Mouse (Mus musculus) megakaryocyte, embryonic 14.5 days (primary cell): ENCODE data around the gene Oxld1. TPM values are rescaled to one million over a fixed set of nuclear protein-coding genes. Genes with fewer than 3 reads are reported as not detected.

ENCODE experiments used
- H3K27me3 ChIP-seq: replicated peaks from 2 replicates; pipeline ENCODE3; 2012; ENCODE audit warnings: inconsistent platforms
- H3K36me3 ChIP-seq: replicated peaks from 2 replicates; pipeline ENCODE3; 2012; ENCODE audit warnings: low read length, inconsistent platforms, mixed read lengths
- H3K4me1 ChIP-seq: 2 replicates; pipeline ENCODE4 v1.6.1; 2012; ENCODE audit warnings: inconsistent platforms
- H3K4me3 ChIP-seq: replicated peaks from 2 replicates; pipeline ENCODE3; 2012; ENCODE audit warnings: moderate library complexity, mild to moderate bottlenecking, inconsistent platforms
- H3K9me3 ChIP-seq: 2 replicates; pipeline ENCODE4 v1.6.1; 2012; ENCODE audit warnings: inconsistent platforms
- FLI1 ChIP-seq: IDR thresholded peaks from 2 replicates; pipeline ENCODE4 v1.6.1; 2012; ENCODE audit warnings: low read length, inconsistent platforms, mixed read lengths
- GATA1 ChIP-seq: IDR thresholded peaks from 3 replicates; pipeline ENCODE4 v1.6.1; 2012; ENCODE audit warnings: mixed read lengths, low read length, inconsistent platforms, borderline replicate concordance
- polyA plus RNA-seq: library from polyadenylated mRNA; stranded (reverse); fragments of >175 nt; gene quantifications from 2 replicates; pipeline ENCODE4 v1.2.3, GENCODE M21; 2012; ENCODE audit warnings: low replicate concordance; ENCODE audit not compliant: insufficient read depth

Gene Oxld1
- polyA plus RNA-seq, 1 experiment = 17.7 TPM

GRCm38 (mm10) chr11:120493911-120494310 is 36.0 kb upstream of the Oxld1 start:
- Histone ChIP-seq H3K4me1 (peaks cover 60% of the 10 kb centered on the region), H3K36me3 (peaks cover 67% of the 10 kb centered on the region), H3K9me3 (no peaks in the 10 kb centered on the region), H3K4me3 (peak overlapping the region; percentile 20), H3K27me3 (no peaks in the 10 kb centered on the region)
- TF ChIP-seq GATA1 (no peak), FLI1 (no peak)

GRCm38 (mm10) chr11:120493351-120493750 is 35.5 kb upstream of the Oxld1 start:
- peaks cover 67% of the 10 kb centered on the region for H3K36me3 ChIP-seq
- no peaks in the 10 kb centered on the region for H3K9me3 ChIP-seq
- no peak for TF ChIP-seq GATA1
- no peak for TF ChIP-seq FLI1
- H3K4me3 ChIP-seq = peak overlapping the region; percentile 98
- H3K27me3 ChIP-seq = no peaks in the 10 kb centered on the region
- H3K4me1 ChIP-seq = peaks cover 65% of the 10 kb centered on the region

- Histone ChIP-seq H3K36me3 (peaks cover 67% of the 10 kb centered on the region), H3K4me3 (peak overlapping the region; percentile 98), H3K9me3 (no peaks in the 10 kb centered on the region), H3K4me1 (peaks cover 69% of the 10 kb centered on the region), H3K27me3 (no peaks in the 10 kb centered on the region)
- TF ChIP-seq GATA1 (no peak), FLI1 (no peak)
Observed at GRCm38 (mm10) chr11:120492878-120493203, 35.0 kb upstream of the Oxld1 start.

- Histone ChIP-seq H3K4me1 (peaks cover 69% of the 10 kb centered on the region), H3K9me3 (no peaks in the 10 kb centered on the region), H3K4me3 (peak overlapping the region; percentile 98), H3K27me3 (no peaks in the 10 kb centered on the region), H3K36me3 (peaks cover 67% of the 10 kb centered on the region)
- no peak for TF ChIP-seq FLI1
- no peak for TF ChIP-seq GATA1
Observed at GRCm38 (mm10) chr11:120492024-120492877, 34.4 kb upstream of the Oxld1 start.

- H3K4me1 ChIP-seq = peaks cover 72% of the 10 kb centered on the region
- no peaks in the 10 kb centered on the region for H3K9me3 ChIP-seq
- H3K36me3 ChIP-seq = peaks cover 67% of the 10 kb centered on the region
- peak within 1 kb of the TSS; percentile 98 for H3K4me3 ChIP-seq
- TF ChIP-seq FLI1 (no peak), GATA1 (no peak)
- H3K27me3 ChIP-seq = no peaks in the 10 kb centered on the region
Observed at GRCm38 (mm10) chr11:120491317-120492023, 33.6 kb upstream of the Oxld1 start, which contains the start of gene Slc25a10. TSS of gene Slc25a10 (plus strand) at chr11:120491840.

GRCm38 (mm10) chr11:120490291-120491046 is 32.6 kb upstream of the Oxld1 start:
- Histone ChIP-seq H3K4me3 (peak overlapping the region; percentile 98), H3K36me3 (peaks cover 64% of the 10 kb centered on the region), H3K9me3 (no peaks in the 10 kb centered on the region), H3K4me1 (peaks cover 76% of the 10 kb centered on the region), H3K27me3 (no peaks in the 10 kb centered on the region)
- no peak for TF ChIP-seq FLI1
- TF ChIP-seq GATA1 = no peak

GRCm38 (mm10) chr11:120489054-120489761 is 31.3 kb upstream of the Oxld1 start:
- Histone ChIP-seq H3K4me1 (peaks cover 78% of the 10 kb centered on the region), H3K36me3 (peaks cover 51% of the 10 kb centered on the region), H3K27me3 (no peaks in the 10 kb centered on the region), H3K4me3 (peak overlapping the region; percentile 80), H3K9me3 (no peaks in the 10 kb centered on the region)
- TF ChIP-seq FLI1 = no peak
- TF ChIP-seq GATA1 = no peak

- Histone ChIP-seq H3K27me3 (no peaks in the 10 kb centered on the region), H3K9me3 (no peaks in the 10 kb centered on the region), H3K4me3 (no peak overlapping the region), H3K4me1 (peaks cover 78% of the 10 kb centered on the region), H3K36me3 (peaks cover 50% of the 10 kb centered on the region)
- TF ChIP-seq FLI1 (no peak), GATA1 (no peak)
Observed at GRCm38 (mm10) chr11:120488516-120488915, 30.6 kb upstream of the Oxld1 start.

GRCm38 (mm10) chr11:120485251-120485650 is 27.4 kb upstream of the Oxld1 start:
- H3K4me1 ChIP-seq = peaks cover 61% of the 10 kb centered on the region
- H3K4me3 ChIP-seq = peak overlapping the region; percentile 99
- H3K36me3 ChIP-seq = peaks cover 77% of the 10 kb centered on the region
- TF ChIP-seq GATA1 = no peak
- no peak for TF ChIP-seq FLI1
- no peaks in the 10 kb centered on the region for H3K27me3 ChIP-seq
- no peaks in the 10 kb centered on the region for H3K9me3 ChIP-seq
